In genomic region chrX:7319089-7319721, GRCm38 (mm10) we compare ENCODE assay signal across 8 mouse cellular contexts. TPM values are rescaled to one million over a fixed set of nuclear protein-coding genes. Genes with fewer than 3 reads are reported as not detected.
A peak's percentile ranks its signal among the peaks of the same experiment; 100 is the strongest.
DNase-seq lines count a peak whose midpoint lies in the region; ATAC-seq and TF ChIP-seq lines count a peak whose summit lies in the region.

TSS of gene Clcn5 (minus strand) at chrX:7319358.

- DNase-seq in gastrocnemius, postnatal 10 days = peak; percentile 94
- DNase-seq in induced T-regulatory cell, adult 2 months (ENCODE audit: low read depth) = peak; percentile 93
- DNase-seq in left cerebral cortex, adult 9 months (ENCODE audit: low spot score in 2 of 2) = peak; percentile 90 to 95
- DNase-seq in right cerebral cortex, postnatal 14 days = peak; percentile 96
- DNase-seq in urinary bladder, postnatal 36 days (ENCODE audit: low spot score in 2 of 2) = peak; percentile 79 to 95

- ATAC-seq in activated CD4-positive, CD25-positive, alpha-beta regulatory T cell, adult 4 months = peak; percentile 83
- peak; percentile 96 for ATAC-seq in megakaryocyte progenitor cell, adult 5-6 weeks (replicated peaks; ENCODE audit: poor library complexity)

- TF ChIP-seq CTCF in cortical plate, adult 2 months (IDR thresholded peaks at IDR 0.05; ENCODE audit: extremely low read depth, insufficient read depth, low read length) = no peak

- TF ChIP-seq POLR2A in cortical plate, adult 2 months (IDR thresholded peaks at IDR 0.05; ENCODE audit: extremely low read depth, insufficient read depth, low read length) = peak; percentile 56; the same call in 1 of the 2 replicates

- peak within 1 kb of the TSS; percentile 64 for H3K27ac ChIP-seq in cortical plate, adult 2 months (ENCODE audit: insufficient read depth, low read length)

- no peaks in the 10 kb centered on the region for H3K4me1 ChIP-seq in cortical plate, adult 2 months (ENCODE audit: control insufficient read depth, insufficient read depth, low read length)

- peak within 1 kb of the TSS; percentile 37 for H3K4me3 ChIP-seq in cortical plate, adult 2 months (ENCODE audit: insufficient read depth, low read length)

RNA-seq across cellular contexts. Expression of gene Clcn5, which starts in this region (rescaled TPM):
- 1 to 10 TPM; 2.6 to 3.1 TPM for polyA plus RNA-seq in activated CD4-positive, CD25-positive, alpha-beta regulatory T cell, adult 4 months (2017; shearing (Covaris generic))
- polyA plus RNA-seq in cortical plate, adult 2 months (2012; rRNA removed) = 4.0 and 4.2 TPM in 2 replicates
- 10 to 100 TPM; 28.6 to 37.7 TPM for total RNA-seq in gastrocnemius, postnatal 10 days (2021)
- total RNA-seq in megakaryocyte progenitor cell, adult 5-6 weeks (2015) = 4.4 and 5.4 TPM in 2 replicates
- total RNA-seq in megakaryocyte progenitor cell, adult 5-6 weeks (2017) = 5.6 and 7.0 TPM in 2 replicates

Comparison
In these comparisons a context has a peak if more than half of its experiments do, and no peak if none do; other contexts are left out.
1. Peak in every context shown above with its lines: DNase-seq, ATAC-seq, H3K4me3 ChIP-seq and H3K27ac ChIP-seq.